Mouse (Mus musculus) kidney, postnatal 36 days (tissue): ENCODE results near the gene Dtx3.
"Not testable (repeated sequence)": the region's sequence is repeated elsewhere in the genome, so short reads cannot be mapped to it uniquely, and the experiment has no call there.

Source experiments
- DNase-seq, 2 experiments: peaks; one replicate each; pipeline ENCODE4 v3.0.0; 2021 to 2022; ENCODE audit warnings: mixed read lengths in 2 of 2

Gene Dtx3

DNA sequence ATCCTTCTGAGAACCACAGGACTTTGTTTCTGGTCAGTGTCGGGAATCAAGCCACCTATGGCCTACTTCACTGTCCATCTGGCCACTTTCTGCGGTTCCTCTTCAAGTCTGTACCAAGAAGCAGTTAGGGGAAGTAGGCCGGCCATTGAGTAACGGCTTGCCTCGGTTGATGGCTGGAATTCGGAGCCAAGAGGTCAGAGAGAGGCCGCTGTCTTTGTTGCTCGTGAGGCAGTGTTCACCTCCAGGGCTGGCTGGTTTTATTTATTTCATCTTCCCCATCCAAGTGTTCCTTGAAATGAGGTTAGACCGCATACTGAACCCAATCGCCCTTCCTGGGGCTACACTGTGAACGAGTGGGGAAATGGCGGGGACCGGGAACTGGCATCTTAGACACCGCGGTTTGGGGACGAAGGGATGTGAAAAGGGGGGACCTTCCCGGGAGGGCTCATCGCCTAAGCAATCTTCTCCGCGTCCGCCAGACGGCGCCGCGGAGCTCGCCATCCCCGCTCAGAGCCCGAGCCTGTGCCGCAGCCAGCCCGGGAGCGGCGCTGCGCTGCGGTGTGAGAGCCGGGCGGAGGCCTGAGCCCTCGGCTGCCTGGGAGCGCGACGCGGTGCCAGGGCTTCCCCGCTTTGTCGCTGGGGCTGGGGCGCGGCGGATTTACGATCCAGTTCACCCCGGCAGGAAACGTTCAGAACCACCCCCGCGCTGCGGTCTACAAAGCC is 30.7 kb downstream of the Dtx3 start, which contains the start of gene B4galnt1:
Gene B4galnt1 (plus strand): TSS at position 595 of the 723 bp plus-strand sequence.
- DNase-seq, result peak; percentile 64 to 83

DNA sequence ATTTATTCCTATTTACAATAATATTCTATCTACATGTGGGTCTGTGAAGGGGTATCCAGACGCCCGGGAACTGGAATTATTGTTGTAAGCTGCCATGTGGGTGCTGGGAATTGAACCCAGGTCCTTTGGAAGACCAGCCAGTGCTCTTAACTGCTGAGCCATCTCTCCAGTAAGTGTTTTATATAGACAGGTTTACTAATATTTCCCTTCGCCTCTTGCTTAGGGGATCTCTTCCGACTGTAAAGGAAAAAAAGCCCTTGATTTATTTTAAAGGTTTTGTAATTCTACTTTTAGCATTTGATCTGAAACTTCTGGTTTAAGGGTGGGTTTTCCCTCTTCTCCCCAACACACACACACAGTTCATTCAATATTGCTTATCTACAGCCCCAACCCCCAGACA is 31.3 kb downstream of the Dtx3 start:
- no peak for DNase-seq

DNA sequence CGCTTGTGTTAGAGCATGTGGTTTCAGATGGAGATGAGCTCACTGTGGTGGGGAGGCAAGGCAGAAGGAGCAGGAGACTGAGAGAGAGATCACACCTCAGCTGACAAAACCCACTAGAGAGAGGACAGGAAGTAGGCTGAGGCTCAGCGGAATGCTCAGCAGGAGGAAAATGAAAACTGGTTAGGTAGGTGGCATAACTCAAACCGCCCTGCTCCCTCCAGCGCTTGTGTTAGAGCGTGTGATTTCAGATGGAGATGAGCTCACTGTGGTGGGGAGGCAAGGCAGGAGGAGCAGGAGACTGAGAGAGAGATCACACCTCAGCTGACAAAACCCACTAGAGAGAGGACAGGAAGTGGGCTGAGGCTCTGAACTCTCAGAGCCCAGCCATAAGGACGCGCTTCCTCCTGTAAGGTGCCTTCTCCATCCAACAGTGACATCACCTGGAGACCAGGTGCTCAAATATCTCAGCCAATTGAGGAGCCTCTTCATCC is 32.7 kb downstream of the Dtx3 start:
- not testable (repeated sequence) for DNase-seq

DNA sequence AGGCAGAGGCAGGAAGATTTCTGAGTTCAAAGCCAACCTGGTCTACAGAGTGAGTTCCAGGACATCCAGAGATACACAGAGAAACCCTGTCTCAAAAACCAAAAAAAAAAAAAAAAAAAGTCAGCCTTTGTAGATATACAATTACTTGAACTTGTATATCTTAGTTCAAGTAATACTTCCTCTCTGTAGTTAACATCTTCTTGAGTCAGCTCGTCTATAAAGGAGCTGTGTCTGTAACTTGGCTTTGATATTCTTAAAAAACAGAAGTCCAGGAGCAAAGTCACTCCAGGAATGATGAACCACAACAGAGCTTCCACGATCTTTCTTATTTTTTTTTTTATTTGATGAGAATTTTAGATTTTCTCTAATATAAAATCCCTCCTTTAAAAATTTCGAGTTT is 34.8 kb downstream of the Dtx3 start:
- no peak for DNase-seq

DNA sequence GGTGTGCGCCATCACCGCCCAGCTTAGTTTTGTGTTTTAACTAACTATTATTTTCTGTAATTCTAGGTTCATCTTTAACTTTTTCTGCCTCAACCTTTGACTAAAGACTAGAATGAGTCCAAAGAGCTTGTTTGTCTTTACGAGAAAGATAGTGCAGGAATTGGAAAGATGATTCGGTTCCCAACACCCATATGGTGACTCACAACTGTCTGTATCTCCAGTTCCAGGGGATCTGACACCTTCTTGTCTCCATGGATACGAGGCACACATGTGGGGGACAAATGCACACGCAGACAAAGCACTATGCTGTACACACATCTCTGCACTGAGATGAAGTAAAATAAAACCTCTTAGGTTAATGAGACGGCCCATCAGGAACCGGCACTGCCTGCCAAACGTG is 35.4 kb downstream of the Dtx3 start:
- no peak for DNase-seq

DNA sequence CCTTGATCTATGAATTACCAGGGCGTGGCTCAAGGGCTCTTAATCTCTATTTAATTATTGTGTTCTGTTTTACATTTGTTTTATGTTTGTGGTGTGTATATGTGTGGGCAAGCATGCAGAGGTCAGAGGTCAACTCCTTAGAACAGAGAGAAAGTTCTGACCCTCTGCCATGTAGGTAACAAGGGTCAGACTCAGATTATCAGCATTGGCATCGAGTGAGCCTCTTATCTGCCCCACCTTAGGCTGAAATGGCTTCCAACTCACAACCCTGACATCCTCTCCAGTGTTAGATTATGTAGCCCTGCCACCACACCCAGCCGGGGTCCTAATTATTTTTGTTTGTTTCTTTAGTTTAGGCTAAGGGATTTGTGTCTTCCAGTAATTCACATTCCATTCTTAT is 37.1 kb downstream of the Dtx3 start:
- DNase-seq, result no peak

DNA sequence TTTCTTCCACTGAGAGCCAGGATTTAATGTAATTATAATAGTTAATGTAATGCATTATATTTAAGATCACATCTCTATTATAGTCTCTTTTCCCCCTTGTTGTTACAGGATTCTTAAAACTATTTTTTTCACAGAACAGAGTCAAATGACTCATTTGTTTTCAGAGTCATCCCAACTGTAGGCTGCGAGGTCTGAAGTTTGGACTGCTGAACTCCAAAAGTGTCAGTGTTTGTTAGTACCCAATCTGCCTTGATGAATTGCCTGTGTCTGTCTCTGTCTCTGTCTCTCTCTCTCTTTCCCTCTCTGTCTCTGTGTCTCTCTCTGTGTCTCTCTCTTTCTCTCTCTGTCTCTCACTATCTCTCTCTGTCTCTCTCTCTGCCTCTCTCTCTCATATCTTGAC is 39.0 kb downstream of the Dtx3 start:
- no peak for DNase-seq

DNA sequence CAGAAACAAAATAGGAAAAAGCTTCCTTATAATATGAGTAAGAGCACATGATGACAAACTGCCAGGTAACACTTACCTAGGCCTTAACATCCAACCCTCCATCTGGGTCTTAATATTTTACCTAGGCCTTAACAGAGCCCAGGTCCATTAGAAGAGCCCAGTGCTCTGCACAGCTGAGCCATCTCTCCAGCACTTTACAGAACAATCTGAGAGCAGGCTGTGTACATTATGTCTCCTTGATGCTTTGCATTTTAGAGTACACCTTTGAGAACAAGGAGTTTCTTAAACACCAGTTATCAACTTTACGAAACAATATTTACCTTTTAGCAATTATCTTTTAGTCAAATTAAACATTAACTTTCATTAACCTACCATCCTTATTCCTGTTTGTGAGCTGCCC is 39.4 kb downstream of the Dtx3 start:
- DNase-seq, result no peak

DNA sequence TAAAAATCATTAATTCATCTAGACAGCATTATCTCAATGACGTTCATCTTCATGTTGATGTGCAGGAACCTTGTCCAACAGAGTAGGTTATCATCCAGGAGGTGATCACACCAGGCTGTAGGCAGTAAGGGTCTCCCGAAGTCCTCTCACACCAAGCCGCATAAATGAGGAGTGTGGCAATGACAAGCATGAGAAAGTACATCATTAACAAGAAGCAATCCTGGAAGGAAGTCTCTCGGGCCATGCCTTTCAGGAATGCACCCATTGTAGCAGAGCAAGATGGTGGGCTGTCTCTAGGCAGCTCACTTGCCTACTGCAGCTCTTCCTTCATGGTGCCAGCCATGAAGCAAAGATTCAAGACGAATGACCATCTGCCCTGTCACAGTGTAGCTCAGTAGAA is 40.9 kb downstream of the Dtx3 start:
- DNase-seq, result no peak

DNA sequence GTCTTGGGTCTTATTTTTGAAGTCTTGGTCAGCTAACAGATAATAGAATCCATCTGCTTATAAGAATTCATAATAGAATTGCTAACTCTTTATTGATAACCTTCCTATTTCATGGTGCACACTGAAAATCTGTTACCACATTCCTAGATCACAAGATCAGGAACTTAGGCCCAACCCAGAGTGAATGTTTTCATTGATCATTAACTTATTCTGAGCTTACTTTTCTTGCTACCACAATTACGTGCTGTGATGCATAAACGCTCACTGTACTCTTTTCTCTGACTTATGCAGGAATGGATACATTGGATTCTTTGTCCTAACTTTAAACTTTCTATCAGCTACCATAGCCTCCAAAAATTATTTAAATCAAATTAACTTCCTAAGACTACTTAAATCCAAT is 41.3 kb downstream of the Dtx3 start:
- DNase-seq, result no peak

DNA sequence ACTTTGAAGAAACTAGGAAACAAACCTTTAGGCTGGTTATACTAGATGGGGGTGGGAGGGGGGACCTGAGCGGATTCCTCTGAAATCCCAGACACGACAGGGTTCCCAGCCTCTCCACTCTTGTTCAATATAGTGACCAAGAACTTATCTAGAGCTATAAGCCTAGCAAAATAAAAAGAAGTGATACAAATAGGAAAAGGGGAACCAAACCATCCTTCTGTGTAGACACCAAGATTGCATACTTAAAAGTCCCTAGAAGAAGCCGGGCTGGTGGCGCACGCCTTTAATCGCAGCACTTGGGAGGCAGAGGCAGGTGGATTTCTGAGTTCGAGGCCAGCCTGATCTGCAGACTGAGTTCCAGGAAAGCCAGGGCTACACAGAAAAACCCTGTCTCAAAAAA is 42.2 kb downstream of the Dtx3 start:
- DNase-seq, result no peak

DNA sequence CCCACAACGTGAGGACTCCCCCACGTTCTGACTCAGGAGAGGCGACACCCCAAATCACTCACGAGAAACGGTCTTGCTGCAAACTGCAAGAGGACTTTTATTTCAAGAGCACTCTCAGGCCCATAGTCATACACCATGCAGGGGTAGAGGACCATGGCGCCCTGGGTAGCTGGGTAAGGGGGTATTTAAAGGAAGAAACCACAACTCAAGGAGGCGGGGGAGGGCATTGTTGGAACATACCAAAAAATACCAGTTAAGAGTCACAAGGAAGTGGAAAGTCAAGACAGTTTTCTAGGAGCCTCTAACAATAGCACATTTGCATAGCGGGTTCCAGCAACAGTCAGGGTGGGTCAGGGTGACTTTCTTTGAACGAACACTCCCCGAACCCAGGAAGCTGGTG is 43.0 kb downstream of the Dtx3 start:
- DNase-seq, result not testable (repeated sequence)

DNA sequence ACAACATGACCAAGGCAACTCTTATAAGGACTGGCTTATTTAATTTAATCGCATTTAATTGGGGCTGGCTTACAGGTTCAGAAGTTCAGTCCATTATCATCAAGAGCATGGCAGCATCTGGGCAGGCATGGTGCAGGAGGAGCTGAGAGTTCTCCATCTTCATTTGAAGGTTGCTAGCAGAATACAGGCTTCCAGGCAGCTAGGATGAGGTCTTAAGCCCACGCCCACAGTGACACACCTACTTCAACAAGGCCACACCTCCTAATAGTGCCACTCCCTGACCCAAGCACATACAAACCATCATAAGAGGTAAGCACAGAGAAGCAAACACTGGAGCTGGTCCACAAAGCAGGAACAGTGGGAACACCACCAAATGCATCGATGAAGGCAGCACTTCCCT is 44.3 kb downstream of the Dtx3 start:
- not testable (repeated sequence) for DNase-seq

DNA sequence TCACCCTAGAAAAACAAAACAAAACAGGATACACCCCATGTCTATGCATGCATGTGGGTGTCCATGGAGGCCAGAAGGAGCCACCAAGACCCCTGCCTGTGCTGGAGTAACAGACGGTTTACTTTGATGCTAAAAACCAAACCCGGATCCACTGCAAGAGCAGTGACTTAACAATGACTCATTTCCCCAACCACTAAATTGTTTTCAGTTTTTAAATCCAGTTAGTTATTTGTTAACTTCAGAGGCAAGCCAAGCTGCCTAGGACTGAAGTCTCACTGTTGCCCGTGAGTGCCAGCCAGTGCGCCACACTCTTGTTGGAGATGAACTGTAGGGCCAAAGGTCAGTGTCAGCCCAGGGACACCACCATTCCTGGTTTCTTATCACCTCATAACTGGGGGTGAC is 45.1 kb downstream of the Dtx3 start:
- peak; percentile 76 to 85 for DNase-seq

DNA sequence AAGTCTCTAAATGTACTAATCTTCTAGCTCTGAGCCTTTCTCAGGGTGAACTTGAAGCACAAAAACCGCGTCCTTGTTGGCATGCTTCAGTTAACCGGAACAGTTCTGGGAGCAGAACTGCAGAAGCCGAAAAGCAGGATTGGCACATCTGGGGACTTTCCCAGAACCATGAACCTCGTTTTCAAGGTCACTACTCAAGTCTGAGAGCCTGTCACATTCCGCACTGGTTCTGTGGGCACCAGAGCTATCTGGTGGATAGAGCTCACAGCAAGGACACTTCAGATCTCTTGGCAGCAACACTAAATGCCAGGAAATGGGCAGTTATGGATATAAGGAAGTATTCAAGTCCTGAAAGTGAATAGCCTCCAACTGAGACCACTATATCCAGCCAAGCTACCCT is 48.4 kb downstream of the Dtx3 start:
- DNase-seq, result peak; percentile 29 to 31

DNA sequence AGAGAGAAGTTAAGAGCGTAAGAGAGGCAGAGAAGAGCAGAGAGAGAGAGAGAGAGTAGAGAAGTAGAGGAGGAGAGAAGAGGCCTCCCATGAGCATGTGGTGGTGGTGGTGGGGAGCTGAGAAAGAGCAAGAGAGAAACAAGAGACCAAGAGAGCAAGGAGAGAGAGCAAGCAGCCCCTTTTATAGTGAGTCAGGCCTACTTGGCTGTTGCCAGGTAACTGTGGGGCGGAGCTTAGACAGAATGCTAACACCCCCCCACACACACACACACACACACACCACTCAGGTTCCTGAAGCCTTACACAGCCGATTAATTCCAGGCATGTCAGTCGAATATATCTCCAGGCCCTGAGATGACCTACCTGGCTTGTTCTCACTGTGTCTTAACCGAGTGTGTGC is 50.2 kb downstream of the Dtx3 start:
- DNase-seq, result no peak

DNA sequence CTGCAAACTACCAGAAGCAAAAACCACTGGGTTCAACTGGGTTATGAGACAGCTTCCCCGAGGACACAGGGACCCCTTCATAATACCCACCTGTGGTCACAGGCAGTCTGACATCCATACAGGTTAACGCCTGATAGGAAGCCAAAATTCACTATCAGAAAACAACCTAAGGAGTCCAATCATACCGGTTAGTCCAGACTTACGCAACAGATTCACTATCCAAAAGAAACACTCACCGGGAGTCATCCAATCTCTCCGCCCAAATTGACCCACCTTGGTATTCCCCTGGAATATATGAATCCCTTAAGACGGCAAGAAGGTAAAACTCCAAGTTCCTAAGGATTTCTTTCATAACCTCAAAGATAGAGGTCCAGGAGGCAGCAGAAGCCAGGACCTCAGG is 51.0 kb downstream of the Dtx3 start:
- no peak for DNase-seq

DNA sequence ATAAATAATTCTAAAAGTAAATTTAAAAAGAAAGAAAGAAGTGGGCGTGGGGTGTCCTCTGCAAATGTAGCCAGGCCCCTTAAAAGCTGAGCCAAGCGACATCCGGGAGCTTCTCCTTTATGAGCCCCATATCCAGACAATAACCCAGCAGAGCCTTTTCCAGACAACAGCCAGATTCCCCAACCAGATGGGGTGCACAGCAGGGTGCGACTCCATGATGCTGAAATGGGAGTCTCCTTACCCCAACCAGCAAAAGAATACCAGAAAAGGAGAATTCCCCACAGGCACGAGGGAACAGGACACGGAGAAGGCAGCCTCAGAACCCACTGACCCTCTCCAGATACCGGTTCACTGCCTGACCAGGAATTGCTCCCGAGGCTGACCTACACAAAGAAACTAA is 52.3 kb downstream of the Dtx3 start:
- no peak for DNase-seq

DNA sequence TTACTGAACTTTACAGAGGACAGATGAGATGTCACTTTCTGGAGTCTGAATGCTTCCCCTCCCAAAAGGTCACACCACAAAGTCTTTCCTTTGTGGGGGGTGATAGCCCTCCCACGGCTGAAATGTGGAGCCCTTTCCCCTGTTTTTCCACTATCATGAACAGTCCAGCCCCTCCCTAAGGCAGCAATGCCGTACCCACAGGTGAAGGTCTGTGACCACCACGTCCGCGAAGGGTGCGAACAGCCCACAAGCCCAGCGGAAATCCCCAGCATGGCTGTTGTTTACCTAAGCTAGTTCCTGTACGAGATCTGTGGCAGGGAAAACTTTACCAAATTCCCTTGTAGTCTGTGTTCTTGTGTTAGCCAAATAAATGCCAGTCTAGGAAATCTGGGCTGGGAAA is 54.0 kb downstream of the Dtx3 start:
- DNase-seq, result no peak

DNA sequence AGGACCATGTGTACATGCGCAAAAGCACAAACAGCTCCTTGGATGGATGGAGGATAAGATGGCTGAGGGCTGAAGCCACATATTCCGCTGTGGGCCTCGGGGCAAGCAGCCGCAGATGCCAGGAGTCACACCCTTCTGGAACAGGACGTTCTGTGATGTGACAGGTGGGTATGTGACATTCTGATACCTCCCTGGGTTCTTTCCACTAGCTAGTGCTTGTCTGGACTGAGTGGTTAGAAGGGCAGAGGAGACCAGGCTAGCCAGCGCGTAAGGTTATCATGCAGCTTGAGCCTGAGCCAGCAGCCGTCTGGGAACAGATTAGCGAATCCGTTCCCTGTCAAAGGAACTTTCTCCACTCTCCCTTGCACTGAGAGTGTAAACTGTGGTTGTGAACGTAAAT is 54.6 kb downstream of the Dtx3 start:
- DNase-seq, result no peak
